Mouse (Mus musculus) CD8-positive naive resting alpha-beta T cell, adult 2 months (primary cell): ENCODE data around the gene Rcl1.

ENCODE experiments used
- DNase-seq, 2 experiments: peaks; one replicate each; pipeline ENCODE4 v3.0.0; 2022; ENCODE audit warnings: low read depth in 2 of 2, low spot score in 2 of 2

The Rcl1 gene

GRCm38 (mm10) chr19:29112662-29113061 is 11.5 kb downstream of the Rcl1 start:
- no peak for DNase-seq

DNA sequence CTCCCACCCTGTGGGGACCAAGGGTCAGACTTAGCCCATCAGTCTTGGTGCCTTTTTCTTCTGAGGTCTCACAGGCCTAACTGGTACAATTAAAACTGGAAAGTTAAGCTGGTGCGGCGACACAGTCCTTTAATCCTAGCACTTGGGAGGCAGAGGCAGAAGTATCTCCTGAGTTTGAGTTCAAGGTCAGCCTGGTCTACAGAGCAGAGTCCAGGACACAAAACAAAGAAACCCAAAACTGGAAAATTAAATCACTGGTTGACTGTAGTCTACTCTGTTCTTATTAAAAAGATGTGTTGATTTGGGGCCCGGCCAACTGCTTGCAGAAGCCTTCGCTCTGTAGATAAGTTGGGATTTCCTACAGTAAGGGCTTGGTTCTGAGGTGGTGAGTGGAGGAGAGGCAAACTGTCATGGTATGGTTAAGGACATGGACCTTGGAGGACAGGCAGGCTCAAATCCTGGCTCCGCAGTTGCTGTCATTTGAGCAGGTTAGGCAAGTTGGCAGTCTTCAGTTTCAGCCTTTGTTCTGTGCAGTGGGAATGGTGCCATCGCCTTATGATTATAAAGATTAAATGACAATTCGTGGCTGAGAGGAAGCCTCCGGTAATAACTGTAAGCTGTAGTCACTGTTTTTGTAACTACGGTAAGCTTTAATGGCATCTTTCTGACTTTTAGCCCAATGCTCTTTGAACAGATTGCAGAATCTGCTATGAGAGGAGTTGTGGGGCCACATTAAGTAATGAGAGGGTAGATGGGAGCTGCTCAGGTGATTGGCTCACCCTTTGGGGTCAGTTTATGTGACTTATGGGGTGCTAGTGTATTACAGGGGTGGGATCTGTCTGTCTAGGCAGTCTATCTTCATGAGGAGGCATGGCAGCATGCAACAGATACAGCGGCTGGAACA is 12.8 kb downstream of the Rcl1 start:
- no peak for DNase-seq

DNA sequence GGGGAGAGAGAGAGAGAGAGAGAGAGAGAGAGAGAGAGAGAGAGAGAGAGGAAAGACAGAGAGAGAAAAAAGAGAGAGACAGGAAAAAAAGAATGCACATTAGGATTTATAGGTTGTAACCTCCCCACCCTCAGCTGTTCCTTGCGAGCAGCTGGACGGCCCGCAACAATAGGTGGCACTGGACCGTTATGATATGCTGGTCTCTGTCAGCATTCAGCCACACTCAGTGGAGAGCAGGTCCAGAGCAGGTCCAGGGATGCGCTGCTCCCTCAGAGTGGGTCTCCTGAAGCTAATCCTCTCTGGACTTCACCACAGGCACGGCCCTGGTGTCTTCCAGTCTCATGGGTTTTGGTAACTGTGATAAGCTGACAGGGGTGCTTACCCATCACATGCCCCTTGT is 15.6 kb downstream of the Rcl1 start:
- DNase-seq, result no peak

DNA sequence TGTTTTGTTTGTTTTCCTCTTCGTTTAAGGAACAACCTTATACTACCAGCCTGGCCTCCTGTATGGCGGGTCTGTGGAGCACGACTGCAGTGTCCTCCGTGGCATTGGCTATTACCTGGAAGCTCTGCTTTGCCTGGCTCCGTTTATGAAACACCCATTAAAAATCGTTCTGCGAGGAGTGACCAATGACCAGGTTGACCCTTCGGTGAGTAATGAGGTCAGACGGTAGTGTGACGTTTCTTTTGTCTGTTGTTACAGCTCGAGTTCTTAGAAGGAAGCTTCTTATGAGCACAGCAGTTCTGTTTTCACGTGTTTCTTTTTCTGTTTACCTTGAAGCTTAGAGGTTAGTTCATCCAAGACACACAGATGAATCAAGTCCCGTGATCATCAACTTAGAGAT is 17.0 kb downstream of the Rcl1 start:
- DNase-seq, result no peak

GRCm38 (mm10) chr19:29120311-29120710 is 19.1 kb downstream of the Rcl1 start:
- DNase-seq, result no peak

- DNase-seq, result no peak
Observed at GRCm38 (mm10) chr19:29121394-29121793, 20.2 kb downstream of the Rcl1 start.

GRCm38 (mm10) chr19:29124886-29125585 is 23.9 kb downstream of the Rcl1 start:
- no peak for DNase-seq

DNA sequence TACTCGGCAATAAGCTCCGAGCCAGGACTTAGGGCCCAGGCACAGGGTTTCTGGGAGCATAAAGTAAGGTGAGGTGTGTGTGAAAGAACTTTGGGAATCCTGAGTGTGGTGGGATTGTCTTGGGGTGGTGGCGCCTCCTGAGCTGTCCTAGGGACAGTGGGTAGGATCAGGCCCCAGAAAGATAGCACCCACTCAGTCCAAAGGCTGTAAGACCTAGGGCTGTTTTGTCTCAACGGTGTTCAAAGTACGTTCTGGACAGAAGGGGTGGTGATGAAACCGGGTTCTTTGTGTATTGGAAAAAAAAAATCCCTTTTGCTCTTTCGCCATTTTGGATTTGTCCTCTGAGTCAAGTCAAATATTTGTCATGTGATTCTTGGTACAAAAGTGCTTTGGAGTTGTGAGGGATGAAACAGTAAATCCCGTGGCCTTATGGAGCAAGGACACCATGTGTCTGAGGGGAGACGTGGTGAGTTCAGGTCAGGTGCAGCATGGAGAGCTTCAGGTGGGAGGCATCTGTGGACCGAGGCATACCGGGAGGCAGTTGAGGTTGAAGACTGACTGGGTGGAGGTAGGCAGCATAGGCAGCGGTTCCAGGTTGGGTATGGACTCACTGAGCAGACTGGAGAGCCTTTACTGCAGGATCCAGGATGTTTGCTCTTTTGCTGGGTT is 25.3 kb downstream of the Rcl1 start:
- DNase-seq, result no peak

GRCm38 (mm10) chr19:29127331-29127730 is 26.2 kb downstream of the Rcl1 start:
- DNase-seq, result no peak

DNA sequence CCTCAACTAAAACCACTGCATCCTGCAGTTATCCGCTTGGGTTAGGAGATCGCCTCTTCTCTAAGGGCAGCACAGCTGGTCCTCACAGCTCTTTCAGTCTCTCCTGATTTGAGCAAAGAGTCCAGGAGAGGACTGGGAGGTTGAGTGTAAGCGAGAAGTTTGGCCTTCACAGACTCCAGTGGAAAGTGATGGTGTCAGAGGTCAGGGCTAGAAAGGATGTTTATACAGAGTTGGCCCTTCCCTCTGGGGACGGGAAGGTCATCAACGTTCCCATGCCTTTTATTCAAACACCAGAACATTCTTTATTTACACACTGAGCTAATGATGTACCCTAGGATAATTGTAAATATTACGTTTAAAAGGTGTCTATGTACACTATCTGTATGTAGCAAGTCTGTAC is 27.0 kb downstream of the Rcl1 start:
- DNase-seq, result no peak

- no peak for DNase-seq
Observed at GRCm38 (mm10) chr19:29129551-29129950, 28.4 kb downstream of the Rcl1 start.

GRCm38 (mm10) chr19:29131171-29131570 is 30.0 kb downstream of the Rcl1 start:
- no peak for DNase-seq

- no peak for DNase-seq
Observed at GRCm38 (mm10) chr19:29134293-29134692, 33.1 kb downstream of the Rcl1 start.

DNA sequence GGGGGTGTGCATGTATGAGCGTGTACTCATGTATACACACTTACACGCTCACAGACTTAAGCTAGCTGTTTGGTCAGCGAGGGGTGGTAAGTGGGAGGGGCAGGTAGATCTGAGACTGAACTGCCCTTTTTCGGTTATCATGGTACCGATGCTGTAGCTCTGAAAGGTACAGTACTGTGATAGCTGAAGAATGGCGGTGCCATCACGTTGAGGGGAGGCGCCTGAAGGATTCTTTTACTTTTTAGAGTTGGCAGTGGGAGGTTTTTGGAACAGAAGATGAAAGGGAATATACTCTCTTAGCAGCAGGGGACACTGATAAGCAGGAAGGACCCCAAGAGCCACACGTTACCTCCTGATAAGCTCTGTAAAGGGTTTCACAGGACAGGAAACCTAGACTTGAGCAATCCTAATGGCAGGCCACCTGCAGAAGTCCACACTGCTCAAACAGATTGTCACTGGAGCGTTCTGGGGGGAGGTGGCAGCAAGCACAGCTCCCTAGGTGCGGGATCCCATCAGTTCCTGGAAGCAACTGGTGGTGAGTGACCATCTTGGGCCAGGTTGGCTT is 34.1 kb downstream of the Rcl1 start:
- DNase-seq, result no peak

GRCm38 (mm10) chr19:29138546-29139270 is 37.5 kb downstream of the Rcl1 start:
- no peak for DNase-seq

GRCm38 (mm10) chr19:29139699-29140456 is 38.7 kb downstream of the Rcl1 start:
- DNase-seq, result no peak

DNA sequence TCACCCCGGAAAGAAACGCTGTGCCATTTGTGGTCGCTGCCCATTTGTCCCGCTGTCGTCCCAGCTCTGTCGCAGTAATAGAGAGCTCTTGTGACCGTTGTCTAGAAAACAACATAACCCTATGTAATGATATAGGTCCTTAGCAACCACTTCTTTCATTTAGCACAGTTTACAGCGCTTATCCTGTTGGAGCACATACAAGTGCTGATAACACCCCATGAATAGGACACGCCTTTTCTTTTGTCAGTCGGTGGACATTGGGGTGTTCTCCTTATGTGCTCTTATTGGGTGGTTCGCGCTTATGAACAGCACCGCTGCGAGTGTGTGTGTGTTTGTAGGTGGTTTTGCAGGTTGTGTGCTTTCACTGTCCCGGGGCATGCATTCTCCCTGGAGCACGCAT is 39.8 kb downstream of the Rcl1 start:
- no peak for DNase-seq

DNA sequence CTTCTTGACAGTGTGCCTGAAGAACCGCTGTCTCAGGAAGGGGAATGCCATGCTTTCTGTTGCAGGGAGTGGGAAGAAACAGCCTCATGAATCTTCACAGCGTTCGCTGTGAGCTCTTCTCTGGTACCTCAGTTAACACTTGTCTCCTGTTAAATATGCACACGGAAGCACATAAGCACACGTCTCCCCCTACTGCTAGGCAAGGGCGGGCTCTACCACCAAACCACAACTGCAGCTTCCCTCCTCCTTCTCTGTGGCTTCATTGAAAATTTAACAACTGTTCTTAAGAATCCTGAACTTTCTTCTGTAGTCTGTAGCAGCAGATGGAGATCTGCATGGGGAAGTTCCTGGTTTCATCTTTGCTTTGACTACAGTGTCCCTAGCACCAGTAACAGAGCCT is 41.1 kb downstream of the Rcl1 start:
- peak in 1 of 2 experiments; percentile 5 for DNase-seq

- no peak for DNase-seq
Observed at GRCm38 (mm10) chr19:29145421-29145820, 44.2 kb downstream of the Rcl1 start.

DNA sequence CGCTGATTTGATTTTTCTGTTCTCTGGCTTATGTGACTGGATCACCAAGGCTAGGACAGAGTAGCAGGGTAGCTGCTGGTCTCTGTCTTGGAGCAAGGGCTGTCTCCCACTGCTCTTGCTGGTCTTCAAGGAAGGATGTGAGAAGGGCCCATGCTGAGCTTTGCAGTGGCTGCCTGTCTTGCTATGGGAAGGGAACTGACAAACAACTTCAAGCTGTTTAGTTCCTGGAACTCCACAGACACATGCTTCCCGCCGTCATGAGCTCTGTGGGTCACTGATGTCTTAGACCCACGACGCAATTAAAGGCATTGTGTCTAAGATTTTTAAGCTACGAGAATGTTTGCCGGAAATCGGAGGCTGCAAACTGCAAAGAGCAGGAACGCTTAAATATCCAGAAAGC is 45.6 kb downstream of the Rcl1 start:
- DNase-seq, result no peak
